Mouse (Mus musculus): ENCODE measurements around the gene Zfp422.

DNA sequence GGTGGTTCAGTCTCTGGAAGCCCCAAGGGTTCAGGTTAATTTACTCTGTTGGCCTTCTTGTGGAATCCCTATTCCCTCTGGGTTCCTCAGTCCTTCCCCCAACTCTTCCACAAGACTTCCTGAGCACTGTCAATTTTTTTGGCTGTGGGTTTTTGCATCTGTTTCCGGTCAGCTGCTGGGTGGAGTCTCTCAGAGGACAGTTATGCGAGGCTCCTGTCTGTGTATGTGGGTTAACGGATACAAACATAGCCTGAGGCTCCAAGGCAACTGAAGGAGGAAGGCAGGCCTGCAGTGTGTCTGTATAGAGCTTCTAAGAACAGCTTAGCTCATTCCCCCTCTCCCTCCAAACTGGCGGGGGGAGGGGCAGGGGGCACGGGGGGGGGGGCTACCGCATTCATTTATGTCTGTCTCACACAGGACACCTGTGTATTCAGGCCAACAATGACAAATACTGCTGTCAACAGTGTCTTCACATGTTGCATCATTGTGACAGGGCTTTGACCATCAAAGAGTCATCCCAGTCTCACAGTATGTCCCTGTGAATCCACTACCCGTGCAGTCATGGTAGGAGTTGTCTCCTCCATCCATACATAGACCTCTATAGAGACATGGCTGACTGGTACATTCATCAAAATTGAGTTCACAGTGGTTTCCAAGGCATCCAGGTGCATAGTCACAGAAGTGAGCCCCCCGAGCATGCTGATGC, 7.3 kb downstream of the Zfp422 start:
- no peak for TF ChIP-seq GATA1 (IDR thresholded peaks at IDR 0.05; ENCODE audit: borderline replicate concordance, low read length)
- peak; percentile 72 for TF ChIP-seq FLI1 (IDR thresholded peaks at IDR 0.05; ENCODE audit: low read length)
